Mouse (Mus musculus) lung, postnatal 0 days (tissue): ENCODE measurements at regions not wholly inside any gene's neighbourhood (a gene's known extent, or its start where the extent isn't known, plus 50 kb on each side); places are given as distances from the start of the nearest gene placed in this dataset.

Experiments
- CTCF ChIP-seq: IDR thresholded peaks from 2 replicates; pipeline ENCODE4 v1.5.1; 2016; ENCODE audit warnings: antibody characterized with exemption, mild to moderate bottlenecking
- EP300 ChIP-seq: IDR thresholded peaks from 2 replicates; pipeline ENCODE4 v1.6.1; 2016; ENCODE audit warnings: antibody characterized with exemption, mild to moderate bottlenecking, control low read depth

GRCm38 (mm10) chr10:122519981-122520380 lies 71.7 kb downstream of the Avpr1a start:
- TF ChIP-seq EP300 (no peak), CTCF (no peak)
